Mouse (Mus musculus) forebrain, embryonic 11.5 days (tissue): ENCODE data around the gene Txlnb. TPM values are rescaled to one million over a fixed set of nuclear protein-coding genes. Genes with fewer than 3 reads are reported as not detected.
"Not testable (repeated sequence)": the region's sequence is repeated elsewhere in the genome, so short reads cannot be mapped to it uniquely, and the experiment has no call there.

Source experiments
- ATAC-seq: fragments of 200-750 bp; cut with Nextera tagmentation; replicated peaks from 2 replicates; pipeline ENCODE4 v1.8.0; 2017; ENCODE audit warnings: moderate TSS enrichment; ENCODE audit not compliant: low FRiP score
- DNase-seq: peaks from one replicate; pipeline ENCODE4 v3.0.0-alpha.2; 2017; ENCODE audit warnings: low spot score
- H3K27ac ChIP-seq: fragments of 300-500 bp; sonication (generic); 2 replicates; pipeline ENCODE4 v1.5.1; 2014; ENCODE audit warnings: low read depth, low read length
- H3K27me3 ChIP-seq: fragments of 300-500 bp; sonication (generic); 2 replicates; pipeline ENCODE4 v1.6.1; 2014; ENCODE audit warnings: mild to moderate bottlenecking, low read length, mixed read lengths; ENCODE audit not compliant: control insufficient read depth, insufficient read depth
- H3K36me3 ChIP-seq: fragments of 300-500 bp; sonication (generic); 2 replicates; pipeline ENCODE4 v1.6.1; 2014; ENCODE audit warnings: mild to moderate bottlenecking, low read length, moderate library complexity, mixed read lengths; ENCODE audit not compliant: control insufficient read depth, insufficient read depth
- H3K4me1 ChIP-seq: fragments of 300-500 bp; sonication (generic); replicated peaks from 2 replicates; pipeline ENCODE4 v1.6.1; 2014; ENCODE audit warnings: low read length, mixed read lengths; ENCODE audit not compliant: control insufficient read depth, insufficient read depth
- H3K4me2 ChIP-seq: fragments of 300-500 bp; sonication (generic); 2 replicates; pipeline ENCODE4 v1.6.1; 2014; ENCODE audit warnings: low read depth, mild to moderate bottlenecking, low read length, moderate library complexity, mixed read lengths; ENCODE audit not compliant: severe bottlenecking
- H3K4me3 ChIP-seq: fragments of 300-500 bp; sonication (generic); 2 replicates; pipeline ENCODE4 v1.5.1; 2014; ENCODE audit warnings: low read depth, low read length
- H3K9ac ChIP-seq: fragments of 300-500 bp; sonication (generic); 2 replicates; pipeline ENCODE4 v1.6.1; 2014; ENCODE audit warnings: low read length
- H3K9me3 ChIP-seq: fragments of 300-500 bp; sonication (generic); 2 replicates; pipeline ENCODE4 v1.6.1; 2016; ENCODE audit warnings: low read length, mixed read lengths; ENCODE audit not compliant: control insufficient read depth
- WGBS: fragments of 180-500 bp; shearing (Covaris S2); extraction: QIAGEN DNeasy Blood & Tissue Kit; methylation state at CpG from one replicate; pipeline ENCODE4 v1.1.7; 2014; 5-methylcytosine and 5-hydroxymethylcytosine counted together
- polyA plus RNA-seq: library from polyadenylated mRNA; unstranded; fragments of >200 nt; fragmentation: Nextera tagmentation; extraction: Ambion mirVana; gene quantifications from 2 replicates; pipeline ENCODE4 v1.2.1, GENCODE M21; 2014

Txlnb gene
- polyA plus RNA-seq, 1 experiment from 2014 or later: 2.2 TPM

DNA sequence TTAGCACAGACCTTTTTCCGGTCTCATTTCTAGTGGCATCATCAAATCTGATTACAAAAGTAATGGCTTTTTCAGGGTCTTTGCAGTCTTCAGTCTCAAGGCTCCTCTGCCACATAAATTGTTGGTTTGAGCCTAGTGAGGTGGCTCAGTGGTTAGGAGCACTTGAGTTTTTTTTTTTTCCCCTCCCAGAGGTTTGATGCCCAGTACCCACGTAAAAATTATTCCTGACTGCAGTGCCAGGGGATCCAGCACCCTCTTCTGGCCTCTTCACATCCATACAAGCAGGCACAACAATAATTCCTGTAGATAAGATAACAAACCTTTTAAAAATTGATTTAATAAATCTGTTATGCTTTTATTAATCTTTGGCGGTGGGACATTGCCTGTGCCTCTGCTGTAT, 21.7 kb upstream of the Txlnb start:
- Histone ChIP-seq H3K4me1 (no peaks in the 10 kb centered on the region), H3K27ac (no peak overlapping the region), H3K4me2 (no peak overlapping the region), H3K36me3 (no peaks in the 10 kb centered on the region), H3K4me3 (no peak overlapping the region), H3K9me3 (no peaks in the 10 kb centered on the region), H3K27me3 (no peaks in the 10 kb centered on the region), H3K9ac (no peak overlapping the region)
- ATAC-seq (no peak), DNase-seq (no peak)
- 90% methylated on average over 3 of the region's 3 CpGs for WGBS

DNA sequence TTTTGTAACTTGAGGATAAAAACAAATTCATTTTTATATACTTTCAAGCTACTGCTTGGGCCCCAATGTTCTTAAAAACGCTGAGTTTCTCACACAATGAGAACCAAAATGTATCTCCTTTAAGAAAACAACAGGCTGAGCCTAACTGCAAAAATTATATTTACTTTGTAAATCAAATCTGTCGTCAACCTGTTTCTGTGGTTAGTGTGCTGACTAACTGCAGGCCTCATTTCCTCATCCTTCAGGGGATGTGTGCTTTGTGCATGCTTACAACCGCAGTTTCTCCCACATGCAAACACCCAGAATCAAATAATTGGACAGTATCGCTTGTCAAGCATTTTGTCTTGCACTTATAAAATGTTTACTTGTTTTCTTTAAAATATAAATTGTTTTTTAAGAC, 20.9 kb upstream of the Txlnb start:
- Histone ChIP-seq H3K4me1 (no peaks in the 10 kb centered on the region), H3K36me3 (no peaks in the 10 kb centered on the region), H3K27me3 (no peaks in the 10 kb centered on the region), H3K9ac (no peak overlapping the region), H3K4me3 (no peak overlapping the region), H3K4me2 (no peak overlapping the region), H3K27ac (no peak overlapping the region), H3K9me3 (no peaks in the 10 kb centered on the region)
- DNase-seq (no peak), ATAC-seq (no peak)
- WGBS: 87% methylated on average over 4 of the region's 4 CpGs

DNA sequence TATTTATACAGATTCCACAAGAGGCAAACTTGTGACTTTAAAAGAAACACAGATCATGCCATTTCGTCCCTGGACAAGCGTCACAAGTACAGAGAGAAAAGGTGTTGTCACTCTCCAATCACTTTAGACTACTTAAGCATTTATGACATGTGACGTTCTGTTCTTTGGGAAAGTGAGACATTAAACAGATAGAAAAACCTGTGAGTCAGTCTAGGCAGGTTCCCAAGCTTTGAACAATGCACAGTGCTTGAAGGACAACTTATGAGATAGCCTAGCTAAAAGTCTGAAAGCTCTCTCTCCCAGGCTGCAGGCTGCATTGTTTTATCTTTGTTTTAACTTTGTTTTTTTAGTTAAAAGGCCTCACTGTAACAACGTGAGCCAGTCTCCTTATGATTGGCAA, 19.3 kb upstream of the Txlnb start:
- not testable (repeated sequence) for H3K36me3 ChIP-seq, H3K27me3 ChIP-seq, DNase-seq, H3K9ac ChIP-seq, H3K4me1 ChIP-seq, ATAC-seq, H3K4me2 ChIP-seq, H3K27ac ChIP-seq, H3K4me3 ChIP-seq, H3K9me3 ChIP-seq
- WGBS: 83% methylated on average over 4 of the region's 4 CpGs

DNA sequence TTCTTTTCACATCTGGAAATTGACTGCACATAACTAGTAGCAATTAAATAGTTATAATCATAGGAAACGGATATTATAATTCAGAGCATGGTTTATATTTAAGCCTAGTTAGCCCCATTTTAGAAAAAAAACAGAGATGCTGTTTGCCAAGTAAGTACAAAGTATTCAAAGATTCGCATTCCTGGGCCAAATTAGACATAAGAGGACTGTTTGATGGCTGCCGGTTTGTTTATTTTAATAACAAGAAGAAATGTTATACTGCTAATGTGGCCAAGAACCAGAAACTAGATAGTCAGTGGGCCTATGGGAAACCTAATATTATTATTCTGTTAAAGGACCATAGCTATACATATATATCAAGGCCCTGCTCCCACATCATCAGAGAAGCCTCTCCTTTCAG, 9.3 kb upstream of the Txlnb start:
- no peaks in the 10 kb centered on the region for H3K27me3 ChIP-seq
- H3K36me3 ChIP-seq: no peaks in the 10 kb centered on the region
- DNase-seq: no peak

DNA sequence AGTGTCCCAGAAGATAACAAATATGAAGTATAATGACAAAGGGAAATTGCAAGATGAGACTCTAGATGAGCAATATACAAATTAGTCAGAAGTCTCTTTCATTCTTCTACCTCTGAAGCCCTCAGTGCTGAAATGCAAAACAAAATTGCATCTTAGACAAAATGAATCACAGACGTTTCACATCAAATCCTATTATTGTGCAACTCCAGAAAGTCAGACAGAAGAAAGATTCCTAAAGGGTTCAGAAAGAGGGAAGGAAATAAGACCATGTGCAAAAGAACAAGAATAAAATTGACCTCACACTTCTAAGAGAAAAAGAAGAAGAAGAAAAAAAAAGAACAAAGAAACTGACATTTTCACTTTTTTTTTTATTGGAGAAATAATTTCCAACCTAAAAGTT, 8.1 kb upstream of the Txlnb start:
- DNase-seq (no peak), ATAC-seq (no peak)
- H3K4me1 ChIP-seq: no peaks in the 10 kb centered on the region
- H3K4me3 ChIP-seq: no peak overlapping the region
- no peak overlapping the region for H3K4me2 ChIP-seq
- H3K27me3 ChIP-seq: no peaks in the 10 kb centered on the region
- H3K27ac ChIP-seq: no peak overlapping the region
- WGBS: 72% methylated on average over 1 of the region's 1 CpGs
- no peak overlapping the region for H3K9ac ChIP-seq
- no peaks in the 10 kb centered on the region for H3K36me3 ChIP-seq
- no peaks in the 10 kb centered on the region for H3K9me3 ChIP-seq

More for the DNA sequence above, 9.3 kb upstream of the Txlnb start:
- no peak overlapping the region for H3K9ac ChIP-seq
- 75% methylated on average over 3 of the region's 3 CpGs for WGBS
- H3K27ac ChIP-seq: no peak overlapping the region
- no peaks in the 10 kb centered on the region for H3K9me3 ChIP-seq
- H3K4me2 ChIP-seq: no peak overlapping the region
- H3K4me1 ChIP-seq: no peaks in the 10 kb centered on the region
- no peak overlapping the region for H3K4me3 ChIP-seq
- ATAC-seq: no peak

DNA sequence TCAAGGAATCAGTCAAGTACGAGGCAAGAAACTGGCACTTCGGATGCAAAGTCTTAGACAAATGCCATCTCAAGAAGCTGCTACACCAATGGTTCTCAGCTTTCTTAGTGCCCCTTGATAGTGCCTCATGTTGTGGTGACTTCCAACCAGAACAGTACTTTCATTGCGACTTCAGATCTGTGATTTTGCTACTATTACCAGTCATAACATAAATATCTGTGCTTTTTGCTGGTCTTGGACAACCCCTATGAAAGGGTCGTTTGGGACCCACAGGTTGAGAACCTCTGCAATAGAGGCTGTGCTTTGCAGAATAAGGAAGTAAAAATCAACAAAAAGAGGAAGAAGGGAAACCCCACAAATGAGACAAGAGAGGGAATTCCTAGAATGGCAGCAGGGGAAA, 7.7 kb upstream of the Txlnb start:
- no peaks in the 10 kb centered on the region for H3K9me3 ChIP-seq
- 85% methylated on average over 4 of the region's 4 CpGs for WGBS
- H3K27ac ChIP-seq: no peak overlapping the region
- H3K4me2 ChIP-seq: no peak overlapping the region
- H3K4me3 ChIP-seq: no peak overlapping the region
- no peaks in the 10 kb centered on the region for H3K36me3 ChIP-seq
- DNase-seq (no peak), ATAC-seq (no peak)
- no peaks in the 10 kb centered on the region for H3K4me1 ChIP-seq
- H3K27me3 ChIP-seq: no peaks in the 10 kb centered on the region
- no peak overlapping the region for H3K9ac ChIP-seq

DNA sequence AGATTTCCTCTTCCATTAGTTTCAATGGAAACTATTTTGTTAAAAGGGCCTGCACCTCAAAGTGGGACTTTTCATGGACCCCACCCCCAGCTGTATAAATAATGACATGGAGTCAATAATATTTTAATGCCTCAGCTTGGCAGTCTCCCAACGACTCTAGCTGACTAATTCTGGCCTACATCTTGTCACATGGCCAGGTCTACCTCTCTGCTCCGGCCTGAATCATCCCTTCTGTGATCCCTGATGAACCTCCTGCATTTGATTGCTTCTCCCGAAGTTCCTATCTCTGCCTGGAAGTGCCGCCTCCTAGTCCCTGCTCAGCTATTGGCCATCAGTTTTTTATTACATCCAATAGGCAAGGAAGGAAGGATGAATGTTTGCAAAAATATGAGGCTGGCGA, 2.1 kb upstream of the Txlnb start:
- no peak overlapping the region for H3K4me2 ChIP-seq
- ATAC-seq: no peak
- no peak for DNase-seq
- no peaks in the 10 kb centered on the region for H3K9me3 ChIP-seq
- no peaks in the 10 kb centered on the region for H3K27me3 ChIP-seq
- no peak overlapping the region for H3K9ac ChIP-seq
- 86% methylated on average over 5 of the region's 5 CpGs for WGBS
- 0 out of 2 replicates have a peak, but pooled peaks cover 2% of the 10 kb centered on the region for H3K4me1 ChIP-seq
- H3K4me3 ChIP-seq: no peak overlapping the region
- no peak overlapping the region for H3K27ac ChIP-seq
- no peaks in the 10 kb centered on the region for H3K36me3 ChIP-seq

DNA sequence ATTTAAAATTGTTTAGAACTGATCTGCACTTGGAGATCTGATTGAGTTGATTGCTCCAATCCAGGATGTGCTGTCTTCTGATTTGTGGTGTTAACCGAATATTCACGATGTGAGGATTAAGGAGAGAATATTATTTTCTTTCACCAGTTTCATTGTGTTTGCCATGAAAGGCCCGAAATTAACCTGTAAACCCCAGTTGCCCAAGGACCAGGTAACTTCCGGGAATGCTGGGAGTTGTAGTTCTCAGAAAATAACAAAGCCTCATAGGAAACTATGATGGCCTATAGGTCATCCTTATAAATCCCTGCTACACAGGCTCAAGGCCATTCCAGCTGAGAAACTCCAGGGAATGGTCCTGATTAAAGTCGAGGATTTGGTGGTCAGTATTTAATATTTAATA, 1.6 kb upstream of the Txlnb start:
- H3K4me1 ChIP-seq: 0 out of 2 replicates have a peak, but pooled peaks cover 2% of the 10 kb centered on the region
- DNase-seq (no peak), ATAC-seq (no peak)
- no peak overlapping the region for H3K4me2 ChIP-seq
- H3K27me3 ChIP-seq: no peaks in the 10 kb centered on the region
- 86% methylated on average over 5 of the region's 5 CpGs for WGBS
- H3K27ac ChIP-seq: no peak overlapping the region
- H3K9ac ChIP-seq: no peak overlapping the region
- no peaks in the 10 kb centered on the region for H3K9me3 ChIP-seq
- no peak overlapping the region for H3K4me3 ChIP-seq
- H3K36me3 ChIP-seq: no peaks in the 10 kb centered on the region

DNA sequence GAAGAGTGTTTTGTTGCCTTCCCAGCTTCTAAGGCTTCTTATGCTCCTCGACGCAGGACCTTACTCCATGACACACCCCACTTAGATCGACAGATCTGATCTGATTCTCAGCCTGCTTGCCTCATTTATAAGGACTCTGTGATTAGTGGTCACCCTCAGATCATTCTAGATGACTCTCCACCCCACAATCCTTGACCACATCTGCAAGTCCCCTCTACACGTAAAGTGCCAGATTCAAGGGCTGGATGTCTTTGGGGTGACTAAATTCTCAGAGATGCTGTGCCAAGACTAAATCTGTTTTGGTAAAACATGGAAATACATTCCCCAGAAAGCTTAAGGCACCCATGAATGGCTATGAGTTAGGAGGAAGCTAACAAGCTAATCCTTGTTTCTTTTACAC, 799 bp upstream of the Txlnb start:
- Histone ChIP-seq H3K27me3 (no peaks in the 10 kb centered on the region), H3K9me3 (no peaks in the 10 kb centered on the region), H3K4me2 (no peak overlapping the region), H3K9ac (no peak overlapping the region), H3K4me3 (no peak overlapping the region), H3K4me1 (0 out of 2 replicates have a peak, but pooled peaks cover 2% of the 10 kb centered on the region), H3K27ac (no peak overlapping the region), H3K36me3 (no peaks in the 10 kb centered on the region)
- ATAC-seq: no peak
- no peak for DNase-seq
- WGBS: 86% methylated on average over 4 of the region's 4 CpGs
